Mouse (Mus musculus): ENCODE data around the gene Mrpl51. TPM values are rescaled to one million over a fixed set of nuclear protein-coding genes. Genes with fewer than 3 reads are reported as not detected.
"Not testable (repeated sequence)": the region's sequence is repeated elsewhere in the genome, so short reads cannot be mapped to it uniquely, and the experiment has no call there.

The Mrpl51 gene
- polyA plus RNA-seq, 1 experiment from 2014 or later: 232 TPM

GRCm38 (mm10) chr6:125161971-125162370, 29.6 kb upstream of the Mrpl51 start:
- 20% methylated on average over 4 of the region's 5 CpGs for WGBS
- H3K9me3 ChIP-seq; H3K27me3 ChIP-seq (ENCODE audit: poor library complexity, severe bottlenecking); H3K27ac ChIP-seq: not testable (repeated sequence)
- peak; percentile 64 for DNase-seq (ENCODE audit: extremely low spot score, low spot score)
- Histone ChIP-seq H3K4me3 (peak overlapping the region; percentile 99; the same call in 1 of the 2 replicates), H3K36me3 (replicated peaks) (peaks cover 84% of the 10 kb centered on the region), H3K4me1 (peaks cover 78% of the 10 kb centered on the region)

GRCm38 (mm10) chr6:125162615-125163305, 28.8 kb upstream of the Mrpl51 start:
- H3K27me3 ChIP-seq (ENCODE audit: poor library complexity, severe bottlenecking); H3K27ac ChIP-seq; H3K9me3 ChIP-seq; DNase-seq (ENCODE audit: extremely low spot score, low spot score): not testable (repeated sequence)
- Histone ChIP-seq H3K4me3 (peak overlapping the region; percentile 99), H3K4me1 (peaks cover 78% of the 10 kb centered on the region), H3K36me3 (replicated peaks) (peaks cover 84% of the 10 kb centered on the region)
- 76% methylated on average over 13 of the region's 16 CpGs for WGBS

GRCm38 (mm10) chr6:125163801-125164657, 27.6 kb upstream of the Mrpl51 start:
- Histone ChIP-seq H3K27ac (peak overlapping the region; percentile 100), H3K4me3 (peak overlapping the region; percentile 99), H3K27me3 (ENCODE audit: poor library complexity, severe bottlenecking) (no peaks in the 10 kb centered on the region), H3K4me1 (peaks cover 78% of the 10 kb centered on the region), H3K9me3 (no peaks in the 10 kb centered on the region), H3K36me3 (replicated peaks) (peaks cover 85% of the 10 kb centered on the region)
- WGBS: 6% methylated on average over 20 of the region's 20 CpGs
- no peak for DNase-seq (ENCODE audit: extremely low spot score, low spot score)

GRCm38 (mm10) chr6:125164672-125165327, 26.8 kb upstream of the Mrpl51 start:
- peaks cover 71% of the 10 kb centered on the region for H3K4me1 ChIP-seq
- peak overlapping the region; percentile 99 for H3K4me3 ChIP-seq
- H3K27ac ChIP-seq: peak overlapping the region; percentile 100
- WGBS: under 1% methylated on average over 39 of the region's 39 CpGs
- no peaks in the 10 kb centered on the region for H3K27me3 ChIP-seq (ENCODE audit: poor library complexity, severe bottlenecking)
- peaks cover 85% of the 10 kb centered on the region for H3K36me3 ChIP-seq (replicated peaks)
- no peaks in the 10 kb centered on the region for H3K9me3 ChIP-seq
- peak; percentile 84 for DNase-seq (ENCODE audit: extremely low spot score, low spot score)

- peak overlapping the region; percentile 99 for H3K4me3 ChIP-seq
- DNase-seq (ENCODE audit: extremely low spot score, low spot score): peak; percentile 97
- H3K36me3 ChIP-seq (replicated peaks): peaks cover 85% of the 10 kb centered on the region
- H3K9me3 ChIP-seq: no peaks in the 10 kb centered on the region
- H3K27ac ChIP-seq: peak overlapping the region; percentile 100
- WGBS: under 1% methylated on average over 36 of the region's 36 CpGs
- no peaks in the 10 kb centered on the region for H3K27me3 ChIP-seq (ENCODE audit: poor library complexity, severe bottlenecking)
- H3K4me1 ChIP-seq: peaks cover 65% of the 10 kb centered on the region
Measured at GRCm38 (mm10) chr6:125165328-125165891, 26.2 kb upstream of the Mrpl51 start.

- peaks cover 57% of the 10 kb centered on the region for H3K4me1 ChIP-seq
- peaks cover 85% of the 10 kb centered on the region for H3K36me3 ChIP-seq (replicated peaks)
Measured at GRCm38 (mm10) chr6:125166051-125166751, 25.4 kb upstream of the Mrpl51 start, which contains the start of gene Gapdh. TSS of gene Gapdh (minus strand) at chr6:125166467.

GRCm38 (mm10) chr6:125166861-125167650, 24.5 kb upstream of the Mrpl51 start:
- no peaks in the 10 kb centered on the region for H3K9me3 ChIP-seq
- peaks cover 51% of the 10 kb centered on the region for H3K4me1 ChIP-seq
- 16% methylated on average over 10 of the region's 10 CpGs for WGBS
- H3K4me3 ChIP-seq: peak overlapping the region; percentile 99
- H3K36me3 ChIP-seq (replicated peaks): peaks cover 85% of the 10 kb centered on the region
- H3K27ac ChIP-seq: peak overlapping the region; percentile 100
- H3K27me3 ChIP-seq (ENCODE audit: poor library complexity, severe bottlenecking): no peaks in the 10 kb centered on the region
- peak; percentile 56 for DNase-seq (ENCODE audit: extremely low spot score, low spot score)

More at GRCm38 (mm10) chr6:125166051-125166751, 25.4 kb upstream of the Mrpl51 start, which contains the start of gene Gapdh:
- DNase-seq (ENCODE audit: extremely low spot score, low spot score): peak; percentile 80
- Histone ChIP-seq H3K27ac (peak within 1 kb of the TSS; percentile 100), H3K4me3 (peak within 1 kb of the TSS; percentile 99), H3K9me3 (no peaks in the 10 kb centered on the region), H3K27me3 (ENCODE audit: poor library complexity, severe bottlenecking) (no peaks in the 10 kb centered on the region)
- WGBS: 2% methylated on average over 18 of the region's 18 CpGs

GRCm38 (mm10) chr6:125168086-125168485, 23.5 kb upstream of the Mrpl51 start:
- Histone ChIP-seq H3K4me1 (peaks cover 40% of the 10 kb centered on the region), H3K27me3 (ENCODE audit: poor library complexity, severe bottlenecking) (no peaks in the 10 kb centered on the region), H3K36me3 (replicated peaks) (peaks cover 86% of the 10 kb centered on the region), H3K4me3 (no peak overlapping the region), H3K27ac (peak overlapping the region; percentile 100; the same call in 1 of the 2 replicates), H3K9me3 (no peaks in the 10 kb centered on the region)
- DNase-seq (ENCODE audit: extremely low spot score, low spot score): no peak
- 91% methylated on average over 14 of the region's 14 CpGs for WGBS

- no peaks in the 10 kb centered on the region for H3K9me3 ChIP-seq
- peaks cover 28% of the 10 kb centered on the region for H3K4me1 ChIP-seq
- no peak overlapping the region for H3K27ac ChIP-seq
- no peak for DNase-seq (ENCODE audit: extremely low spot score, low spot score)
- H3K27me3 ChIP-seq (ENCODE audit: poor library complexity, severe bottlenecking): no peaks in the 10 kb centered on the region
- H3K4me3 ChIP-seq: no peak overlapping the region
- peaks cover 86% of the 10 kb centered on the region for H3K36me3 ChIP-seq (replicated peaks)
- 93% methylated on average over 6 of the region's 6 CpGs for WGBS
Measured at GRCm38 (mm10) chr6:125170194-125170593, 21.4 kb upstream of the Mrpl51 start.

- WGBS: 92% methylated on average over 2 of the region's 2 CpGs
- Histone ChIP-seq H3K4me1 (peaks cover 8% of the 10 kb centered on the region), H3K9me3 (no peaks in the 10 kb centered on the region), H3K36me3 (replicated peaks) (peaks cover 100% of the 10 kb centered on the region), H3K27me3 (ENCODE audit: poor library complexity, severe bottlenecking) (no peaks in the 10 kb centered on the region), H3K4me3 (no peak overlapping the region), H3K27ac (no peak overlapping the region)
- DNase-seq (ENCODE audit: extremely low spot score, low spot score): no peak
Measured at GRCm38 (mm10) chr6:125172474-125172873, 19.1 kb upstream of the Mrpl51 start.

- no peak overlapping the region for H3K4me3 ChIP-seq
- H3K36me3 ChIP-seq (replicated peaks): peaks cover 100% of the 10 kb centered on the region
- no peak for DNase-seq (ENCODE audit: extremely low spot score, low spot score)
- no peaks in the 10 kb centered on the region for H3K9me3 ChIP-seq
- no peaks in the 10 kb centered on the region for H3K27me3 ChIP-seq (ENCODE audit: poor library complexity, severe bottlenecking)
- 97% methylated on average over 7 of the region's 7 CpGs for WGBS
- no peak overlapping the region for H3K27ac ChIP-seq
- 0 out of 2 replicates have a peak, but pooled peaks cover under 1% of the 10 kb centered on the region for H3K4me1 ChIP-seq
Measured at GRCm38 (mm10) chr6:125173256-125173655, 18.3 kb upstream of the Mrpl51 start.
